Mouse (Mus musculus): ENCODE results near the gene St7.

Gene St7

GRCm38 (mm10) chr6:17947130-17947831 lies 254.5 kb downstream of the St7 start:
- DNase-seq (ENCODE audit: low spot score) = no peak

DNA sequence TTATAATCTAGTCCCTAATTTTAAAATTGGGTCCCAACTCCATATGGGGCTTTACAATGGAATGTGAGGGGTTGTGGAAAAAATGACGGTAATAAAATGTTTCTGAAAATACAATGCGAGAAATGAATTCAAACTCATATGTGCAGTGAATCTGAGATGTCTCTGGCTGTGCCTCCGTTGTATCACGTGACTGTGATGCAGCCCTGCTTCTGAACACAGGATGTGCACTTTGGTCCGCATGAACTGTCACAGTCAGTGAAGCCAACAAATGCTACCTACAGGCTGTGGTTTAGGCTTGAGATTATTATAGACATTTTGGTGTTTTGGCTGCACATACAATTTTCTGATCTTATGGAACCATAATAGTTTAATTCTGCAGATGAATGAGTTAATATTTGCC lies 256.4 kb downstream of the St7 start:
- no peak for DNase-seq (ENCODE audit: low spot score)

DNA sequence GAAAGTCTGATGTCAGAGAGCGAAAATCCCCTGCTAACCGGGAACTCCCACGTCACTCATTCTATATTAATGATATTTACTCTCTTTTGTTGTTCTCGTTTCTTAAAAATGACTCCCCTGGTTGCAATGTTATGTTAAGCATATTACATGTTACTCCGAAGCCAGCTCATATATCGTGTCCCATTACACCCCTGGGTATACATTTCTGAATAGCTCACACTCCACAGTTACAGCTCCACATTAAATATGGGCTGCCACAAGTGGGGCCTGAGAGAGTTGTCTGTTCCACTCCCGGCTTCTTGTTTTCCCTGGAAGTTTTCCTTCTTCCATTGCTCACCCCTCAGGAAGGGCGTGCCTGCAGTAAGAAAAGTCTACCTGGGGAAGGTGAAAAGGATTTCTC lies 259.0 kb downstream of the St7 start:
- no peak for DNase-seq (ENCODE audit: low spot score)

GRCm38 (mm10) chr6:17963455-17963854 lies 270.7 kb downstream of the St7 start:
- DNase-seq (ENCODE audit: low spot score) = no peak

GRCm38 (mm10) chr6:17968467-17969144 lies 275.9 kb downstream of the St7 start:
- no peak for DNase-seq (ENCODE audit: low spot score)

GRCm38 (mm10) chr6:17969815-17970214 lies 277.1 kb downstream of the St7 start:
- no peak for DNase-seq (ENCODE audit: low spot score)

- no peak for DNase-seq (ENCODE audit: low spot score)
These were observed 278.7 kb downstream of the St7 start for GRCm38 (mm10) chr6:17971393-17971792.

DNA sequence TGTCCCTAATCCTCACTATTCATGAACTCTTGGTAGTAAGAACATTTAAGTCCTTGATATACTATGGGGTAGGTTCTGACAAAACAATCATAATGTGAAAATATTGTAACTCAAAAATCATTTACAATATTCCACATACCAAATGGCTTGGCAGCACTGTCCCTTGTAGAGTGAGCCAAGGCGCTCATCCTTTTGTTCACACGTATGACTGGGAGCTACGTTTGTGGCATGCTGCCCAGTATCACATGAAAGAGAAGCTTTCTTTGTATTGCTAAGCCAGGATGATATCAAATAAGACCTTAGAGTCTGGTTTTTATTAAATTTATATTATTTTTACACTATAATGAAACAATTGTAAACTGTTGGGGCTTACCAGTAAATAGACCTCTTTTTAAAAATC lies 281.7 kb downstream of the St7 start:
- no peak for DNase-seq (ENCODE audit: low spot score)

DNA sequence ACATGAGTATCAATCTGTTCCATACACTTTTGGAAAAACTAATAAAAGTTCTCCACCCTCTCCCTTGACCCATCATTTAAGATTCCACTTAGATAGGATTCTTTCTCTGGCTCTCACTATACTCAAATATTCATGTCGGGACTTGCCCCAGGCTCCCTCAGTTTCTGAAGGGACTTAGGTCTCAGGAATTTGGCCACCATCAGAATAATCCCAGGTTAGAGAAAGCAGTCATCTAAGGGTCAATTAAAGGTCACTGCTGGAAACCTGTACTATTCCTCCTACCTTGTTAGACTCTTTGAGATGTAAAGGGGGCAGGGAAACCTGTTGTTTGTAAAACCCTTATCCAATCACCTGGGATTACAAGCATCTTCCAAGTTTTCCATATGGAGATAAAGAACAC lies 284.4 kb downstream of the St7 start:
- no peak for DNase-seq (ENCODE audit: low spot score)

DNA sequence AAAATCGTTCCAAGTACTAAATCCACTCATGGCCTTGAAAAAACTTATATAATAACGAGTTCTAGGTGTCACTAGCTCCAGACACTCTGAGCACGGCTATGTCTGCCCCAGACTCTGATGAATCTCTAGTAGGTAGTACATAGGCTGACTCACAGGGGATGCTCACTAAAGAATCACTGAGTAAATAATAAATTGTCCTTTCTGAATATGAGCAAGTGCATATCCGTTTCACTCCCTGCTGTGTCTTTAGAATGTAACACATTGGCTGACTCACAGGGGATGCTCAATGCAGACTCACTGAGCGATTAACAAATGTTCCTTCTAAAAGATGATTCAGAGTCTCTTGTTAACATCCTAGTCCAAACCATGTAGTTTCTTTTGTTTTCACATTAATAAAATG lies 285.6 kb downstream of the St7 start:
- DNase-seq (ENCODE audit: low spot score) = no peak

DNA sequence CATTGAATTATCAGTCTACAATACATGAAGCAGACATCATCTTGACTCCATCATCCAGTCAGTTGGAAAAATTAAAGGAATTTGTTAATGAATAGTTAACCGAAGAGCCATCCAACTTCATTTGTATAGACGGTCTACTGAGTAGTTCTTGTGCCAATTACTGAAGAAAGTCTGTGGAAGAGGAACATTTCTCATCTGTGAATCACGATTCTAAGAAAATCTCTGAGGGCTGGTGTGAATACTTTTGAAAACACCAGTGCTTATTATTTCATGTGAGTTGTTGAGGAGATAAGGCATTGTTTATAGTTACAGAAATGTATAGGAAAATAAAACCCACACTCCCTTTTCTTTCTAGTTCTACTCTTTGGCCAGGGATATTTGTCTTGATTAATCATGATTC lies 286.1 kb downstream of the St7 start:
- no peak for DNase-seq (ENCODE audit: low spot score)

DNA sequence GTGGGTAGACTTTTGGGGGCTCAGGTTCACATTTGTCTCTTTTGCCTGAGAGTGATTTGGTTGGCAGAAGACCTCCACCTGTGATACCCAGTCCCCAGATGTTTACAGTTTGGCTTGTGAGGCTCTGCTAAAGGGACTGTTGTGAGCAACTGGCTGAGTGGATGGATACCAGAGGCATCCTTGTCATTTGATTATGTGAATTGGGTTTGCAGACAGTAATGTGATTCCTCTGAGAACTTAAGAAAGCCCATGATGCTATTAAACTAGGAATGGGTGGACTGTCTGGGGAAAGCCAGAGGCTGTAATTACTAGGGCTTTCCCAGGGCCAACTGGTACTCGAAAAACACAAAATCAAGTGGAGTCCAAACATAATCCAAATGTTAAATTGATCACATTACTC lies 286.6 kb downstream of the St7 start:
- no peak for DNase-seq (ENCODE audit: low spot score)

DNA sequence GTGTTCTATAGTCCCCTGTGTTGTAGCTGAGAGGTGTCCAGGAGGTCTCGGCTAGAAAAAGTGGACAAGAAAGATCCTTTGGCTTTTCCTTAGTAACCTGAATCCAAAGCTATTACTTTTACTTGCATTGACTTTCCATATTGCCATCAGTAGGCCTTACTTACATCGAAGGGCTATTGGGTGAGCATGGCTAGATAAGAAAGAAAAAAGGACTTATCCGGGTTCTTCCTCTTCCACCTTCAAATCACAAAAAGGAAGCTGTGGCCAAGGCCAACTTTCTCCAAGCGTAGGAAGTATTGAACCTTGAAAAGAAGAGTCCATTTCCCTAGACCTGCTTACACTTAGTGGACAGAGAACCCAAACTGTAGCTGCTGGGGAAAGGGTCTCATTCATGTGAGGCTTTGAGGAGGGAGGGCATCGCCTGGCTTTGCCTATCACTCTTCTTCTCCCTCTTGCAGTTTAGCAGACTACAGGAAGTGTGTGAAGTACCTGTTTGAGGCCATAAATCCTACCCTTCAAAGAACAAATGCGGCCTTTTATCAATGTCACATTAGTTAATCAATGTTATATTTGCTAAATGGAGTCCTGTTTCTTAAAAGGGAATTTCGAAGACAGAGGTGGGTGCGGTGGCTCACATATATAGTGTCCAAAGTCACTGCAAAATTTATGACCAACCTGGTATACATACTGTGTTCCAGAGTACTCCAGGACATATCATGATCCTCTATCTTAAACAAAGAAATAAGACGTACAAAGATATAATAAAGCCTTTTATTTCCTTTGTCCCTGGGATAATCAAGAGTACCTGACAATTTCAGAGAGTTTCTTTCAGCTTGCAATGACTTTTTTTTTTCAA lies 297.7 kb downstream of the St7 start:
- no peak for DNase-seq (ENCODE audit: low spot score)

GRCm38 (mm10) chr6:17991625-17992024 lies 298.9 kb downstream of the St7 start:
- DNase-seq (ENCODE audit: low spot score) = no peak
